Mouse (Mus musculus): ENCODE results near the gene Gm40193. TPM values are rescaled to one million over a fixed set of nuclear protein-coding genes. Genes with fewer than 3 reads are reported as not detected.

Gene Gm40193
- polyA plus RNA-seq, 1 experiment from 2014 or later: not detected

DNA sequence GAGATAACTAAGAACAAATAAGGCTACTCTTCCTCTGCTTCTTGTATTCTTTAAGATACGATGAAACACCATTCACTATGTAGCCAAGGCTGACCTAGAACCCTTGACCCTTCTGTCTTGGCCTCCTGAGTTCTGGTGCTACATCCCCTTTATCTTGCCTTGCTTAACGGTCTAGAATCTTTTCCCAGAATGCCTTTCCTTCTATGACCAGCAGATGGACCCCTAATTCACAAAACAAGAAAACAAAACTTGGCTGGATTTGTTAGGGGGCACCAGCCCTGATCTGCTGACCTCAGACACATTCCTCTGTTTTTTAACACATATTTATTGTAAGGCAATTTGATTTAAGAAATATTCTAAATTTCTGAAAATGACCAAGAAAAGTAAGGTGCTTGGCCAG, 16.4 kb downstream of the Gm40193 start:
- no peaks in the 10 kb centered on the region for H3K9me3 ChIP-seq (ENCODE audit: low read depth, low read length)
- H3K4me2 ChIP-seq: no peak overlapping the region
- H3K9ac ChIP-seq: no peak overlapping the region
- TF ChIP-seq CTCF (IDR thresholded peaks at IDR 0.05; ENCODE audit: low read depth): peak; percentile 74
- H3K36me3 ChIP-seq (ENCODE audit: insufficient read depth): no peaks in the 10 kb centered on the region
- DNase-seq: peak; percentile 81
- no peak for ATAC-seq (ENCODE audit: insufficient read depth)
- H3K27me3 ChIP-seq (ENCODE audit: insufficient read depth, low read length): no peaks in the 10 kb centered on the region
- 23% methylated on average over 2 of the region's 2 CpGs for WGBS
- H3K4me1 ChIP-seq (ENCODE audit: insufficient read depth): peaks cover 8% of the 10 kb centered on the region; the same call in 1 of the 2 replicates
- H3K27ac ChIP-seq (ENCODE audit: low read depth): no peak overlapping the region
- no peak overlapping the region for H3K4me3 ChIP-seq (ENCODE audit: low read depth, low read length)

GRCm38 (mm10) chr11:70514288-70514687, 18.5 kb downstream of the Gm40193 start, which contains the start of gene Vmo1:
Vmo1 (minus strand) TSS chr11:70514616.
- 82% methylated on average over 7 of the region's 7 CpGs for WGBS
- no peaks in the 10 kb centered on the region for H3K9me3 ChIP-seq (ENCODE audit: low read depth, low read length)
- TF ChIP-seq CTCF (IDR thresholded peaks at IDR 0.05; ENCODE audit: low read depth): no peak
- H3K4me1 ChIP-seq (ENCODE audit: insufficient read depth): no peaks in the 10 kb centered on the region
- DNase-seq: no peak
- no peak within 1 kb of the TSS for H3K4me2 ChIP-seq
- no peaks in the 10 kb centered on the region for H3K27me3 ChIP-seq (ENCODE audit: insufficient read depth, low read length)
- H3K27ac ChIP-seq (ENCODE audit: low read depth): no peak within 1 kb of the TSS
- no peak within 1 kb of the TSS for H3K4me3 ChIP-seq (ENCODE audit: low read depth, low read length)
- no peak for ATAC-seq (ENCODE audit: insufficient read depth)
- no peaks in the 10 kb centered on the region for H3K36me3 ChIP-seq (ENCODE audit: insufficient read depth)
- H3K9ac ChIP-seq: no peak within 1 kb of the TSS; the same call in 1 of the 2 replicates

- TF ChIP-seq CTCF (IDR thresholded peaks at IDR 0.05; ENCODE audit: low read depth): 0 out of 2 replicates have a peak, but pooled peaks have one; percentile 4
- 55% methylated on average over 11 of the region's 11 CpGs for WGBS
- Histone ChIP-seq H3K4me2 (no peak overlapping the region), H3K27ac (ENCODE audit: low read depth) (no peak overlapping the region), H3K36me3 (ENCODE audit: insufficient read depth) (no peaks in the 10 kb centered on the region), H3K4me3 (ENCODE audit: low read depth, low read length) (no peak overlapping the region), H3K9me3 (ENCODE audit: low read depth, low read length) (no peaks in the 10 kb centered on the region), H3K27me3 (ENCODE audit: insufficient read depth, low read length) (no peaks in the 10 kb centered on the region), H3K4me1 (ENCODE audit: insufficient read depth) (no peaks in the 10 kb centered on the region), H3K9ac (no peak overlapping the region)
- ATAC-seq (ENCODE audit: insufficient read depth) (no peak), DNase-seq (no peak)
Measured at GRCm38 (mm10) chr11:70513520-70513919, 19.2 kb downstream of the Gm40193 start.

DNA sequence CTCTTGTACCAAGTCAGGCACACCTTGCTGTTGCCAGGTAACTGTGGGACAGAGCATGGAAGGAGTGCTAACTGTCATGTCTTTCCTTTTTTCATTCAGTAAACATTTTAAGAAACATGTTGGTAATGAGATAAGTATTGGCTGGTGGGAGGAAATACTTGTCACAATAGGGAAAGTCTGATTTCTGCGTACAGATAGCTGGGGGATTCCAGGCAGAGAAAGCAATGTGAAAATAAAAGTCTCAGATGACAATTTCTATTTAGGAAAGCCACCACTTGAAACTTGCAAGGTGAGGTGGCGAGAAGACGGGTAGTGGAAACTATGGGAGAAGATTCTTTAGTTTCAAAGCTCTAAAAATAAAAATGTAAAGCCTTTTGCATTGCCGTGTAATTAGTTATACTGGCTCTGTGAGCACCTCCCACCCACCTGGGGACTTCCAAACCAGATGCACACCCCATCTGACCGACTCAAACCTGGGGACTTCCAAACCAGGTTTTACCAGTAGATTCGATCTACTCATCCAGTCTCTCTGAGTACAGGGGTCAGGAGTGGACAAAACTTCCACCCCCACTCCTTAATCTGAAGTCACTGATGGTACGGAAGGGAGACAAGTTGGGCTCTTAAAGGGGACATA, 19.9 kb downstream of the Gm40193 start:
- no peak for DNase-seq
- Histone ChIP-seq H3K9me3 (ENCODE audit: low read depth, low read length) (no peaks in the 10 kb centered on the region), H3K4me1 (ENCODE audit: insufficient read depth) (no peaks in the 10 kb centered on the region), H3K27me3 (ENCODE audit: insufficient read depth, low read length) (no peaks in the 10 kb centered on the region), H3K27ac (ENCODE audit: low read depth) (no peak overlapping the region), H3K36me3 (ENCODE audit: insufficient read depth) (no peaks in the 10 kb centered on the region), H3K4me3 (ENCODE audit: low read depth, low read length) (no peak overlapping the region), H3K4me2 (no peak overlapping the region), H3K9ac (no peak overlapping the region)
- no peak for TF ChIP-seq CTCF (IDR thresholded peaks at IDR 0.05; ENCODE audit: low read depth)
- 73% methylated on average over 7 of the region's 7 CpGs for WGBS
- ATAC-seq (ENCODE audit: insufficient read depth): no peak

DNA sequence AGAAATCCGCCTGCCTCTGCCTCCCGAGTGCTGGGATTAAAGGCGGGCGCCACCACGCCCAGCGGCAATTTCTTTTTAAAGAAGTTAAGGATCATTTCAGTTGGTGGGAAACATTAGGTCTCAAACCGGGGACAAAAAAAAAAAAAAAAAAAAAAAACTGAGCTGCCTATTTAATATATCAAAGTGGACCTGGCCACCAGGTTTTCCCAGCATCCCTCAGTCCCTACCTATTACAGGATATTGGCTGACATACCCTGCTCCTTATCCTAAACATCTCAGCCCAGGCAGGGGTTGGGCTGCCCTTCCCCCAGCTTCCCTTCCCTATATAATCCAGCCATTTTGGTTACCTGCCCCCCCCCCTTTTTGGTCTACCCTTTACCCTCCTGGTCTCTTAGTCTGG, 20.9 kb downstream of the Gm40193 start:
- Histone ChIP-seq H3K9ac (no peak overlapping the region), H3K4me3 (ENCODE audit: low read depth, low read length) (no peak overlapping the region), H3K9me3 (ENCODE audit: low read depth, low read length) (no peaks in the 10 kb centered on the region), H3K27me3 (ENCODE audit: insufficient read depth, low read length) (no peaks in the 10 kb centered on the region), H3K4me1 (ENCODE audit: insufficient read depth) (no peaks in the 10 kb centered on the region), H3K36me3 (ENCODE audit: insufficient read depth) (no peaks in the 10 kb centered on the region), H3K4me2 (no peak overlapping the region), H3K27ac (ENCODE audit: low read depth) (no peak overlapping the region)
- ATAC-seq (ENCODE audit: insufficient read depth) (no peak), DNase-seq (no peak)
- WGBS: 85% methylated on average over 7 of the region's 7 CpGs
- TF ChIP-seq CTCF (IDR thresholded peaks at IDR 0.05; ENCODE audit: low read depth): no peak

- Histone ChIP-seq H3K4me2 (no peak overlapping the region), H3K9ac (no peak overlapping the region), H3K27ac (ENCODE audit: low read depth) (no peak overlapping the region), H3K4me3 (ENCODE audit: low read depth, low read length) (no peak overlapping the region), H3K9me3 (ENCODE audit: low read depth, low read length) (no peaks in the 10 kb centered on the region), H3K27me3 (ENCODE audit: insufficient read depth, low read length) (no peaks in the 10 kb centered on the region), H3K4me1 (ENCODE audit: insufficient read depth) (no peaks in the 10 kb centered on the region), H3K36me3 (ENCODE audit: insufficient read depth) (no peaks in the 10 kb centered on the region)
- ATAC-seq (ENCODE audit: insufficient read depth): no peak
- TF ChIP-seq CTCF (IDR thresholded peaks at IDR 0.05; ENCODE audit: low read depth): no peak
- WGBS: 58% methylated on average over 2 of the region's 2 CpGs
- no peak for DNase-seq
Measured at GRCm38 (mm10) chr11:70511242-70511641, 21.5 kb downstream of the Gm40193 start.

DNA sequence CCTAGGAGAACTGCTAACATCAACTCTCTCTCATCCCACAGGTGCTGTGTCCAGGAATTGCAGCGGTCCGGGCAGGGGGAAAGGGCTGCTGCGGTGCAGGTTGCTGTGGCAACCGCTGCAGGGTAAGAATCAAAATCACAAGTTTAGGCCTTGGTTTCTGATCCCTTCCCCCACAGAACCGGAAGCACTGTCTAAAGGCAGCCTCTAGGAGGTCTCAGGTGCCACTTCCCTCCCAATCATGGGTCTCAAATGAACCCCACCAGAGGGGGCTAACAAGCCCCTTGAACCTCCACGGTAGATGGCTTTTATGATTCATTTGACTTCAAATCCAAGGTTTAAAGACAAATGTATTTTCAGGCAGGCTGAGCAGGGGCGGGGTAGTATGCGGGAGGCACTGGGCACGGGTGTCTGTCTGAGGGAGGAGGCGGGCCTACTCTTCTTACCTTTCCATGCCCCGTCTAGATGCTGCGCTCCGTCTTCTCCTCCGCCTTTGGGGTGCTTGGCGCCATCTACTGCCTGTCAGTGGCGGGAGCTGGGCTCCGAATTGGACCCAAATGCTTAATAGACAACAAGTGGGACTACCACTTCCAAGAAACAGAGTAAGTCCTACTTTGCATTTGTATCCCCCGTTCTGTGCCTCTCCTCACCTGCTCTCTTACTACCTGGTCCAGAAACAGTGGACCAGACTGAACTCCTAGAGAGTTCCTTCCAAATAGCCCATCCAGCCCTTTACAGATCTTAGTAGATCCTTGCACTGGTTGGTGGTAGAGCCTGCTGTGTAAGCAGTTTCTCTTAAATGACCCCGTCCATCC, 22.8 kb downstream of the Gm40193 start:
- Histone ChIP-seq H3K4me2 (peak overlapping the region; percentile 8; the same call in 1 of the 2 replicates), H3K9ac (no peak overlapping the region), H3K27ac (ENCODE audit: low read depth) (no peak overlapping the region), H3K4me1 (ENCODE audit: insufficient read depth) (no peaks in the 10 kb centered on the region), H3K4me3 (ENCODE audit: low read depth, low read length) (no peak overlapping the region), H3K9me3 (ENCODE audit: low read depth, low read length) (no peaks in the 10 kb centered on the region), H3K36me3 (ENCODE audit: insufficient read depth) (no peaks in the 10 kb centered on the region), H3K27me3 (ENCODE audit: insufficient read depth, low read length) (no peaks in the 10 kb centered on the region)
- ATAC-seq (ENCODE audit: insufficient read depth) (peak; percentile 62; the same call in 1 of the 2 replicates), DNase-seq (peak; percentile 78)
- peak; percentile 72 for TF ChIP-seq CTCF (IDR thresholded peaks at IDR 0.05; ENCODE audit: low read depth)
- WGBS: 7% methylated on average over 19 of the region's 19 CpGs
